Mouse (Mus musculus) hindbrain, embryonic 14.5 days (tissue): ENCODE measurements at regions not wholly inside any gene's neighbourhood (a gene's known extent, or its start where the extent isn't known, plus 50 kb on each side); places are given as distances from the start of the nearest gene placed in this dataset.

Experiments
- ATAC-seq: fragments of 200-750 bp; cut with Nextera tagmentation; 2 replicates; pipeline ENCODE4 v1.8.0; 2017; ENCODE audit warnings: moderate number of reproducible peaks, mild to moderate bottlenecking, moderate TSS enrichment, moderate library complexity; ENCODE audit not compliant: low FRiP score
- DNase-seq: peaks from one replicate; pipeline ENCODE4 v3.0.0-alpha.2; 2015; ENCODE audit warnings: low spot score
- H3K27ac ChIP-seq: fragments of 300-500 bp; sonication (generic); 2 replicates; pipeline ENCODE4 v1.5.1; 2014; ENCODE audit warnings: mild to moderate bottlenecking, moderate library complexity
- H3K27me3 ChIP-seq: fragments of 300-500 bp; sonication (generic); 2 replicates; pipeline ENCODE4 v1.6.1; 2014; ENCODE audit warnings: mild to moderate bottlenecking, low read length, mixed read lengths; ENCODE audit not compliant: control insufficient read depth, insufficient read depth
- H3K36me3 ChIP-seq: fragments of 300-500 bp; sonication (generic); replicated peaks from 2 replicates; pipeline ENCODE4 v1.6.1; 2014; ENCODE audit not compliant: control insufficient read depth, insufficient read depth
- H3K4me1 ChIP-seq: fragments of 300-500 bp; sonication (generic); replicated peaks from 2 replicates; pipeline ENCODE4 v1.6.1; 2014; ENCODE audit warnings: antibody characterized with exemption, low read length, mixed read lengths; ENCODE audit not compliant: control insufficient read depth, insufficient read depth
- H3K4me2 ChIP-seq: fragments of 300-500 bp; sonication (generic); replicated peaks from 2 replicates; pipeline ENCODE4 v1.6.1; 2014; ENCODE audit warnings: mild to moderate bottlenecking, moderate library complexity
- H3K4me3 ChIP-seq: fragments of 300-500 bp; sonication (generic); replicated peaks from 2 replicates; pipeline ENCODE4 v1.5.1; 2014; ENCODE audit warnings: mild to moderate bottlenecking, low read length
- H3K9ac ChIP-seq: fragments of 300-500 bp; sonication (generic); 2 replicates; pipeline ENCODE4 v1.6.1; 2014
- H3K9me3 ChIP-seq: fragments of 300-500 bp; sonication (generic); 2 replicates; pipeline ENCODE4 v1.6.1; 2016; ENCODE audit warnings: low read length; ENCODE audit not compliant: control insufficient read depth
- WGBS: fragments of 180-500 bp; shearing (Covaris S2); extraction: QIAGEN DNeasy Blood & Tissue Kit; methylation state at CpG from one replicate; pipeline ENCODE4 v1.1.7; 2014; 5-methylcytosine and 5-hydroxymethylcytosine counted together

DNA sequence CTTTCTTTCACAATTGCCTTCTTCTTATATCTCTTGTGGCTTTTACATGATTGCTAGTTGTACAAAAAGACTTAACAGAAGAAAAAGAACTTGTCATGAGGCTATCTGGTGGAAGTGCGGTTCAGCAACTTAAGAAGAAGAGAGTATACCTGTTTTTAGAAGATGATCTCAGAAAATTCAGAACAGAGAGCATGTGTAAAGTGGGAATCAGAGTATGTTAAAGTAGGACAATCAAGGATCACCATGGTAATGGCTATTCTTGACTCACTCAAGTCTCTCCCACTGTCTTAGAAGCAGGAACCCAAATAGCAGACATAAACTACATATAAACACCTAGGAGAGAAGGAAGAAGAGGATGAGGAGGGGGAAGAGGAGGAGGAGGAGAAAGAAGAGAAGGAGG is 857.9 kb upstream of the Nr2f1 start:
- Histone ChIP-seq H3K9ac (no peak overlapping the region), H3K27me3 (no peaks in the 10 kb centered on the region), H3K9me3 (no peaks in the 10 kb centered on the region), H3K27ac (no peak overlapping the region), H3K4me3 (no peak overlapping the region), H3K4me1 (no peaks in the 10 kb centered on the region), H3K4me2 (no peak overlapping the region), H3K36me3 (no peaks in the 10 kb centered on the region)
- DNase-seq (no peak), ATAC-seq (no peak)
- 98% methylated on average over 1 of the region's 1 CpGs for WGBS

DNA sequence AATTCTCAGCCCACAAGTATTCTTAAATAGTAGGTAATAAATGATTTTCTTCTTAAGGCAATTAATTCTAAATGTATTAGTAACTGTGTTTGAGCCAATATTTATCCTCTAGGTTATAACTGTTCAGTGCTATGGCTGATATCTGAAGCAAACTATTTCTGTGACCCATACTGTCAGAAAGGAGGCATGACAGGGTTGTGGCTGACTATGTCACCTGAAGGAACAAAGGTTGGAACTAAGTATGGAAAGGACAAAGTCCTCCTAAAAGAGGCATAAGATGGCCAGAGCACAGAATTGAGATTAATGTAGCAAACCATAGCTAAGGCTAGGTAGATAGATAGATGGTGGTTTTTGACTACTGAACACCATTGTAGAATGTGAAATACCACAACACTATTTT is 854.9 kb upstream of the Nr2f1 start:
- no peaks in the 10 kb centered on the region for H3K36me3 ChIP-seq
- H3K4me2 ChIP-seq: no peak overlapping the region
- ATAC-seq: no peak
- no peak overlapping the region for H3K9ac ChIP-seq
- H3K27me3 ChIP-seq: no peaks in the 10 kb centered on the region
- no peaks in the 10 kb centered on the region for H3K4me1 ChIP-seq
- H3K9me3 ChIP-seq: no peaks in the 10 kb centered on the region
- no peak for DNase-seq
- no peak overlapping the region for H3K27ac ChIP-seq
- H3K4me3 ChIP-seq: no peak overlapping the region

- Histone ChIP-seq H3K36me3 (no peaks in the 10 kb centered on the region), H3K4me1 (no peaks in the 10 kb centered on the region), H3K4me3 (no peak overlapping the region), H3K4me2 (no peak overlapping the region), H3K9ac (no peak overlapping the region), H3K27me3 (no peaks in the 10 kb centered on the region), H3K27ac (no peak overlapping the region), H3K9me3 (no peaks in the 10 kb centered on the region)
- 88% methylated on average over 1 of the region's 1 CpGs for WGBS
- no peak for ATAC-seq
- DNase-seq: no peak
Measured at GRCm38 (mm10) chr13:79053428-79053827, 853.9 kb upstream of the Nr2f1 start.

DNA sequence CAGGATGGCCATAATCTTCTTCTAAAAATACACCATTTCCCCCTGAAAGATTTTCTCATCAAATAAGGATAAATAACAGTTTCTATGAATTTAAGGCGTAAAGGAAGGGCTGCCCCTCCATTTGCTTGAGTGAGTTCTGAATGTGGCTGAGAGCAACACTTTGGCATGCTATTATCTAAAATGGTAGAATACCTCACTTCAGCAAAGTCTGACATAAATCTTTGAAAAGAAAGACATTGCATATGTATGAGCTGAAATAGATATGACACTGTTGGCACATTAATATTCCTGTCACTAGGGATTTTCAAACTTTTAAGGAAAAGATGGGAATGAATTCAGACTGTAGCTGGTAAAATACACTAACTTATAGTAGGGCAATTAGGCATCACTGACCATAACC is 847.7 kb upstream of the Nr2f1 start:
- H3K4me1 ChIP-seq: 0 out of 2 replicates have a peak, but pooled peaks cover 4% of the 10 kb centered on the region
- H3K9ac ChIP-seq: no peak overlapping the region
- ATAC-seq: no peak
- 61% methylated on average over 1 of the region's 1 CpGs for WGBS
- no peaks in the 10 kb centered on the region for H3K27me3 ChIP-seq
- H3K4me3 ChIP-seq: no peak overlapping the region
- H3K36me3 ChIP-seq: no peaks in the 10 kb centered on the region
- H3K27ac ChIP-seq: no peak overlapping the region
- no peak for DNase-seq
- no peak overlapping the region for H3K4me2 ChIP-seq
- no peaks in the 10 kb centered on the region for H3K9me3 ChIP-seq

- no peaks in the 10 kb centered on the region for H3K27me3 ChIP-seq
- no peak overlapping the region for H3K27ac ChIP-seq
- DNase-seq (no peak), ATAC-seq (no peak)
- H3K9ac ChIP-seq: no peak overlapping the region
- no peak overlapping the region for H3K4me2 ChIP-seq
- 0 out of 2 replicates have a peak, but pooled peaks cover 4% of the 10 kb centered on the region for H3K4me1 ChIP-seq
- WGBS: 55% methylated on average over 5 of the region's 5 CpGs
- H3K36me3 ChIP-seq: no peaks in the 10 kb centered on the region
- H3K4me3 ChIP-seq: no peak overlapping the region
- no peaks in the 10 kb centered on the region for H3K9me3 ChIP-seq
Measured at GRCm38 (mm10) chr13:79044657-79045056, 845.1 kb upstream of the Nr2f1 start.

- Histone ChIP-seq H3K4me2 (no peak overlapping the region), H3K9me3 (no peaks in the 10 kb centered on the region), H3K4me1 (no peaks in the 10 kb centered on the region), H3K4me3 (no peak overlapping the region), H3K27me3 (no peaks in the 10 kb centered on the region), H3K27ac (no peak overlapping the region), H3K36me3 (no peaks in the 10 kb centered on the region), H3K9ac (no peak overlapping the region)
- no peak for ATAC-seq
- DNase-seq: no peak
Measured at GRCm38 (mm10) chr13:79037883-79038282, 838.3 kb upstream of the Nr2f1 start.

- H3K27ac ChIP-seq: no peak overlapping the region
- no peaks in the 10 kb centered on the region for H3K9me3 ChIP-seq
- 79% methylated on average over 2 of the region's 2 CpGs for WGBS
- no peak overlapping the region for H3K4me2 ChIP-seq
- no peaks in the 10 kb centered on the region for H3K4me1 ChIP-seq
- no peaks in the 10 kb centered on the region for H3K36me3 ChIP-seq
- no peaks in the 10 kb centered on the region for H3K27me3 ChIP-seq
- no peak overlapping the region for H3K4me3 ChIP-seq
- DNase-seq (no peak), ATAC-seq (no peak)
- H3K9ac ChIP-seq: no peak overlapping the region
Measured at GRCm38 (mm10) chr13:79035276-79035675, 835.7 kb upstream of the Nr2f1 start.

GRCm38 (mm10) chr13:79029974-79030373 is 830.4 kb upstream of the Nr2f1 start:
- no peaks in the 10 kb centered on the region for H3K9me3 ChIP-seq
- DNase-seq (no peak), ATAC-seq (no peak)
- H3K36me3 ChIP-seq: no peaks in the 10 kb centered on the region
- H3K27ac ChIP-seq: no peak overlapping the region
- H3K27me3 ChIP-seq: no peaks in the 10 kb centered on the region
- no peak overlapping the region for H3K4me3 ChIP-seq
- no peak overlapping the region for H3K9ac ChIP-seq
- no peak overlapping the region for H3K4me2 ChIP-seq
- no peaks in the 10 kb centered on the region for H3K4me1 ChIP-seq

DNA sequence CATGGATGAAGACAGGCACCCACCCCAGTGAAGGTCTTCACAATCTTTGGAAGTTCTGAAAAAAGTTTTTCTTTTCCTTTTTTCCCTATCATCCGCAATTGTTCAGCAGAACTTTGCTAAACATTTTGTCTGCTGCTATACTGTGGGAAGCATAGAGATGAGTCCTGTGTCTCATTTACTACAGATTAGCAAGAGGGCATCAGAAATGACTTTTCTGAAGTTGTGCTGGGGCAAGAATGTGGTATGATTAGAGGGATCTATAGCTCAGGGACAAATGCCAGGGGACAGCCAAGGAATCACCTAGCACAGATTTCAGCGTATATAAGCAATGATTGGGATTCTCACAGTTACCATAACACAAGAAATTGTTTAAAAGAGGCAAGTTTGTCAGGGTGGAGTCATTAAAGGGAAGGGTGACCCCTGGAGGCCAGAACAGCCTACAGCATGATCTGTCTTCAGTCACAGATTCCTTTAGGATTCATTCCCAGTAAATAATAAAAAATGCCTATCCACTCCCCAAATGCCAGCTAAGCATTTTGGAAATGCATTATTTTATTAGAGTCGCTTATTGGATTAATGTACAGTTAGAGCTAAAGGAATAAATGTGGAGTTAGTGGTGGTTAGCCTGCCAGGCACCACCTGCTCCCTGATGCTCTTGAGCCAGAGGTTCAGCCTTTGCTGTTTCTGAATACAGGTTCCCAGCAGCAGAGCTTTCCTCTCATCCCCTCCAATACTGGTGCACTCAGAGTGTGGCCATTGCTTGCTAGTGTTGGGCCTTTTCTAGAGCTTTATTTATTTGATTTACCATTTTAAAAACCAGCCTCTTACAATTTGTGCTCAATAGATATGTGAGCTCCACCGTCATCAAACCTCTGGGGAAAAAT is 828.6 kb upstream of the Nr2f1 start:
- H3K36me3 ChIP-seq: no peaks in the 10 kb centered on the region
- peak; percentile 64; the same call in 1 of the 2 replicates for ATAC-seq

GRCm38 (mm10) chr13:79025645-79026044 is 826.1 kb upstream of the Nr2f1 start:
- H3K9me3 ChIP-seq: no peaks in the 10 kb centered on the region
- no peak overlapping the region for H3K4me2 ChIP-seq
- H3K27ac ChIP-seq: no peak overlapping the region
- DNase-seq: no peak
- H3K4me3 ChIP-seq: no peak overlapping the region
- no peaks in the 10 kb centered on the region for H3K27me3 ChIP-seq
- no peak overlapping the region for H3K9ac ChIP-seq
- H3K4me1 ChIP-seq: no peaks in the 10 kb centered on the region
- no peaks in the 10 kb centered on the region for H3K36me3 ChIP-seq
- WGBS: 36% methylated on average over 1 of the region's 1 CpGs
- ATAC-seq: no peak

More for the DNA sequence above, 828.6 kb upstream of the Nr2f1 start:
- 32% methylated on average over 4 of the region's 4 CpGs for WGBS
- Histone ChIP-seq H3K27me3 (no peaks in the 10 kb centered on the region), H3K4me3 (no peak overlapping the region), H3K4me2 (no peak overlapping the region), H3K27ac (no peak overlapping the region), H3K9ac (no peak overlapping the region), H3K9me3 (no peaks in the 10 kb centered on the region), H3K4me1 (no peaks in the 10 kb centered on the region)
- peak; percentile 60 for DNase-seq
